Mouse (Mus musculus): ENCODE measurements around the gene Commd6.

GRCm38 (mm10) chr14:101652571-101652970 lies 12.1 kb upstream of the Commd6 start:
- TF ChIP-seq USF1 (IDR thresholded peaks at IDR 0.05; ENCODE audit: low read depth) (no peak), MAX (IDR thresholded peaks at IDR 0.05) (no peak)

Measured in C2C12 (cell line).